Mouse (Mus musculus) G1E-ER4 (cell line): ENCODE measurements around the gene Gatd1. TPM values are rescaled to one million over a fixed set of nuclear protein-coding genes. Genes with fewer than 3 reads are reported as not detected.

Experiments
- GATA1 ChIP-seq: IDR thresholded peaks from one replicate; pipeline ENCODE4 v1.8.0; 2012; ENCODE audit warnings: low read length, inconsistent platforms
- polyA plus RNA-seq: library from polyadenylated mRNA; stranded (reverse); fragments of >175 nt; gene quantifications from 2 replicates; pipeline ENCODE4 v1.2.3, GENCODE M21; 2012

The Gatd1 gene
- 16.2 and 16.7 TPM in 2 replicates for polyA plus RNA-seq

DNA sequence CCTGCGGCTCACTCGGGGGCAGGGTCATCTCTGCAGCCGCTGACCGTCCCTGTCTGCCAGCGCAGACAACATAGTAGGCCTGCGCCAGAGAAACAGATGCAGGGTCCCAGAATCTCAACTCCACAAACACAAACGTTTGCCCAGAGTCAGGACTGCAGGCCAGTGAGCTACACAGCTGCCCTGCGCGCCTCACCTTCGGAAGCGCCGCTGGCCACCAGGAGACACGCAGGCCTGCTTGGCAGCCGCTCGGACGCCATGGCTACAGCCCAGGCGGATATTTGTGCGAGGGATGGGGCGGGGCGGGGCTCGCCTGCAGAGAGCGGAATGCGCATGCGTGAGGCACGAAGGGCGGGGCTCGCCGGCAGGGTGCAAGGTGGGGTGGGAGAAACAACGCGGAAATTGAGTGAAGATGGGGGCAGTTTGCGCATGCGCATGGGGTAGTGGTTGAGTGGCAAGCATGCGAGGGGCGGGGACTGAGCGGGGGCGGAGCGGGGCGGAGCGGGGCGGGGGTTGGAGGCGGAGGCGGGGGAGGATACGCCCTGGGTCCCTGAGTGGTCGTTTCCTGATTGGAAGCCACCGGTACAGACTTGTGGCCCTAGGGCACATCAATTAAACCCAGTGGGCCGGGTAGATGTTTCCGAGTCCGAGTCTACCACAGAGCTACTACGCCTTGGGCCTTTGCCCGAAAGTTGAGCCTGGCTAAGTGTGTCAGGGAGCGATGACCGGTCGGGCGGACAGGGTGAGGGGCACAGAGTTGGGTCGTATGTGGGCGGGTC is at the start of gene Gatd1:
Gene Gatd1, minus strand, starts transcription at position 328 of the 776 bp plus-strand sequence.
- TF ChIP-seq GATA1, result no peak

GRCm38 (mm10) chr7:141462333-141462821 is 48.4 kb upstream of the Gatd1 start:
- TF ChIP-seq GATA1, result no peak

DNA sequence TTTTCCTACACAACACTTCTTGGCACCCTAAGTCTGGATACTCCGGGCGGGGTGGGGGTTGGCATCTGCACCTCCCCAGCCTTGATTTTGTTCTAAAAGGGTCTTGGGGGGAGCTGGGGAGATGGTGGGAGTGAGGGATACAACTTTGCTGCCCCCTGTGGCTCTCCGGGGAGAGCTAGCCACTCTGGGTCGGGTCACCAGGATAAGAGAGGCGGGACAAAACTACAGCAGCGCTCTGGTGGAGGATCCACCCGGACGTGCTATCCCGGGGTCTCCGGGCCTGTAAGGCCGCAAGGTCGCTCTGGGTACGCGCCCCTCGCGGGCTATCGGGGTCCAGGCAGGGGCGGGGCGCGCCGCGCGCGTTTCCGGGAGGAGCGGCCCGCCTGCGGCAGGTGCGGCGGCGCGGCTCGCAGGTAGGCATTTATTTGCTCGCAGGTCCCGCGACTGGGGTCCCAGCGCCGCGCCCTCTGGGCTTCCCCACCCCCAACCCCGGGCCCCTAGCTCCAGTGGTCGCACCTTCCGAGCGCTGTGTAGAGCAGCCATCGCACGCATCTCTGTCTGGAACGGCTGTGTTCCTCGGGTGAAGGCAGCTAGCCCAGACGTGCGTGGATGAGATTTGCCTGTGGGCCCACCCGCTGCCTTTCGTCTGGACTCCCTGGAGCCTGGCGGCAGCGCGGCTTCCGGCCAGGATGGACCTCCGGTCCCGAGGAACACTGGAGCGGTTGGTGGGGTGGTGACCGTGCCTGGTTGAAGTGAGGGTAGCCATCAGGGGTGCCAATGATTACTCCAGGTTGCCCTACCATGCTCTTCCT is 47.8 kb upstream of the Gatd1 start:
- TF ChIP-seq GATA1, result no peak

DNA sequence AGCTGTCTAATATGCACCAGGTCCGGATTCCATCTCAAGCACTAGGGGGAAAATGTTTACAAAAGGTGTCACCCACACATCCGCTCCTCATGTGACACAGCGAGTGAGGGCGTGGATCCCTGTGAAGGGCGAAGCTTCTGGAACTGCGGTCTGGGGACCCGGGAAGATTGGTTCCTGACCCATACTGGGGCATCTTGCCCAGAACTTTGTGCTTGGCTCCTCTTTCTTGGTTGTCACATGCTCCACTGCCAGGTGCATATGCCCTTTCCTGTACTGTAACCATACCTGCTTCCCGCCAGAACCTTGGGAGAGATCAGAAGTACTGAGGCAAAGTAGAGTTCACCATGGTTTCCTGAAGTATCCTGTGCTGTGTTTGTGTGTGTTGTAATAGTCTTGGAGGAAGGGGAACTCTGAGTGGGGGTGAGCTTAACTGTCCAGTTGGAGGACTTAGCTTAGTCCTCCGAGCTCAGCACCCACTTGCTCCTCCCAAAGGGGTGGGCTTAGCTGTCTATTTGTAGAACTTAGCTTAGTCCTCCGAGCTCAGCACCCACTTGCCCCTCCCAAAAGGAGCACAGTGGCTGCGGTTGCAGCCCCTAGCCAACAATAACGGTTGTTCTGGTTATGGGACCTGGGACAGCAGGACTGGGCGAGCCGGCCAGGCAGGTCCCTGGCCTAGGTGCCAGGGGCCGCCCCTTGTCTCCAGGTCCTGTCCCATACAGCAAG is 46.6 kb upstream of the Gatd1 start, which contains the start of gene Cracr2b:
Gene Cracr2b, plus strand, starts transcription at position 704 of the 723 bp plus-strand sequence.
- TF ChIP-seq GATA1, result no peak

DNA sequence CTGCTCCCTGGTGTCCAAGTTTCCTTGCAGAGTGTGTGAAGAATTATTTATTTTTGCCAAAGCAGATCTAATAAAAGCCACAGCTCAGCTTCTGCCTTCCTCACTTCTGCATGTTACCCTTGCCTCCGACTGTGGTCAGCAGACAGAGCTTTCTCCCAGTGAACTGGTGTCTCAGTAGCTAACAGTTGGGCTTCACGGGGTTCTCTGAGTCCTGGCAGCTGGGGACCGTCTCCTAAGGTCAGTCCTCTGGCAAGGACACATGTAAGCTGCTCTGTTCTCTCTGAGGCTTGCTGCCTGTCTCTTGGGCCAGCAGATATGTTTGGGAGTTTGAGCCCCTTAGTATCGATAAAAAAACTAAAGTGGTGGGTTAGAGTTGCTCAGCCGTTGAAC is 46.1 kb upstream of the Gatd1 start:
- no peak for TF ChIP-seq GATA1

GRCm38 (mm10) chr7:141459301-141459711 is 45.4 kb upstream of the Gatd1 start:
- TF ChIP-seq GATA1, result no peak

GRCm38 (mm10) chr7:141458661-141459060 is 44.7 kb upstream of the Gatd1 start:
- no peak for TF ChIP-seq GATA1

GRCm38 (mm10) chr7:141457986-141458660 is 44.2 kb upstream of the Gatd1 start:
- no peak for TF ChIP-seq GATA1

- TF ChIP-seq GATA1, result no peak
Measured at GRCm38 (mm10) chr7:141457236-141457635, 43.3 kb upstream of the Gatd1 start.

GRCm38 (mm10) chr7:141456739-141457138 is 42.8 kb upstream of the Gatd1 start:
- TF ChIP-seq GATA1, result no peak

DNA sequence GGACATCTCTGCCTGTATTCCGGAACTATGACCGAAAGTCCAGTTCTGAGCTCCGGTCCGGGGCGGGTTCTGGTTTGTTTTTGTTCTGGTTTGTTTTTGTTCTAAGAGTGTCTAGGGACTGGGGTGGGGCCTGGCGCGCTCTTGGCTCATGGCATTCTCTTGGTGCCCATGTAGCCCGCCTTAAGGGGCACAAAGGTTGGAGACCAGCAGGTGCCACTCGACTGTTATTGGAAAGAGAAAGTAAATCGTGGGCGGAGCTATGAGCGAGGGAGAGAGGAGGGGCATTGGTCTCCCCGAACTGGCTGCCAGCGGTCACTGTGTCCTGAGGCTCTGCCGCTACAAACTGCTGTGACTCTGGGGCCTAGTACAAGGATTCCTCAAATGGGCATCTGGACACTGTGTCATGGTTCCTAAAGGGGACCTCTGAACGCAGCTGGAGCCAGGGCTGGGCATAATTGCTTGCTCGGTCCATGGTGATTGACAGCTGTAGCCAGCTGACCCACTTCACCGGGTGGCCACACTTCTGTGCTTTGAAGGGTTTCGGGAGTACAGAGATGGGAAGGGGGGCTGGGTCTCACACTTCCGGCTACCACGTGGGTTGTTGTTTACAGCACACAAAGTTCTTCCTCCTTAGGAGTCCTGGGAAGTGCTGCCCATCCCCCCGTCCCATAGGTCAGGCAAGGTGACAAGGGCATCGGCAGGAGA is 41.8 kb upstream of the Gatd1 start:
- no peak for TF ChIP-seq GATA1

- TF ChIP-seq GATA1, result no peak
Measured at GRCm38 (mm10) chr7:141454967-141455551, 41.1 kb upstream of the Gatd1 start, which contains the start of gene Pnpla2. Pnpla2 (plus strand) TSS chr7:141455198.

DNA sequence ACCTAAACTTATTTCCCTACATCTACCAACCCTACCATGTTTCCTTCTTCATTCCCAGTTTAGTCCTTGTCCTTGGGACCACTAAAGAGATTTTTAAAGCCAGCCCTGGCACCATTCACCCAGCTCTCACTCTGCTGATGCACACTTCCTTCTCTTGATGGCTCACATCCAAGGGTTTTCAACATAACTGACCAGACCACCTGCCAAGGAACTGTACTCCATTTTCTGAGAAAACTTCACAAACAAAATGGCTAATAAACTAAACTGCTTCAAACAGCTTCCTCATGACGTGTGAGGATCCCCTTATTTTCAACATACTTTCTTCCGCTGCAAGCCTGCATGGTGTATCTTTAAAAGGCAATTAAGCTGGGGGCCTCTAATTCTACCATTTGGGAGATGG is 39.7 kb upstream of the Gatd1 start:
- no peak for TF ChIP-seq GATA1

GRCm38 (mm10) chr7:141451928-141452327 is 38.0 kb upstream of the Gatd1 start:
- TF ChIP-seq GATA1, result no peak
